Mouse (Mus musculus): Measurements from ENCODE around the gene Itgb2.

Gene Itgb2

GRCm38 (mm10) chr10:77530140-77530539 is at the start of gene Itgb2:
Gene Itgb2 (plus strand): TSS chr10:77530252.
- peak; percentile 53 for DNase-seq

- DNase-seq: no peak
Measured at GRCm38 (mm10) chr10:77481814-77482213, 48.2 kb upstream of the Itgb2 start.

GRCm38 (mm10) chr10:77484205-77484935 is 45.7 kb upstream of the Itgb2 start:
- DNase-seq: peak; percentile 88

- no peak for DNase-seq
Measured at GRCm38 (mm10) chr10:77485786-77486185, 44.3 kb upstream of the Itgb2 start.

- no peak for DNase-seq
Measured at GRCm38 (mm10) chr10:77488168-77488567, 41.9 kb upstream of the Itgb2 start.

GRCm38 (mm10) chr10:77491585-77491984 is 38.5 kb upstream of the Itgb2 start:
- no peak for DNase-seq

- DNase-seq: no peak
Measured at GRCm38 (mm10) chr10:77492885-77493284, 37.2 kb upstream of the Itgb2 start.

GRCm38 (mm10) chr10:77497185-77497584 is 32.9 kb upstream of the Itgb2 start:
- no peak for DNase-seq

- peak; percentile 47 for DNase-seq
Measured at GRCm38 (mm10) chr10:77498254-77498653, 31.8 kb upstream of the Itgb2 start.

- DNase-seq: no peak
Measured at GRCm38 (mm10) chr10:77500636-77501035, 29.4 kb upstream of the Itgb2 start.

GRCm38 (mm10) chr10:77502967-77503922 is 26.8 kb upstream of the Itgb2 start:
- no peak for DNase-seq

- DNase-seq: peak; percentile 40
Measured at GRCm38 (mm10) chr10:77504143-77504542, 25.9 kb upstream of the Itgb2 start.

GRCm38 (mm10) chr10:77506526-77506925 is 23.5 kb upstream of the Itgb2 start:
- DNase-seq: no peak

GRCm38 (mm10) chr10:77506961-77507577 is 23.0 kb upstream of the Itgb2 start:
- peak; percentile 57 for DNase-seq

GRCm38 (mm10) chr10:77507779-77508178 is 22.3 kb upstream of the Itgb2 start:
- no peak for DNase-seq

GRCm38 (mm10) chr10:77508744-77509143 is 21.3 kb upstream of the Itgb2 start:
- DNase-seq: no peak

- DNase-seq: peak; percentile 94
Measured at GRCm38 (mm10) chr10:77509403-77510187, 20.5 kb upstream of the Itgb2 start.

GRCm38 (mm10) chr10:77510225-77510982 is 19.6 kb upstream of the Itgb2 start:
- no peak for DNase-seq

GRCm38 (mm10) chr10:77515385-77516348 is 14.4 kb upstream of the Itgb2 start, which contains the start of gene Fam207a:
Gene Fam207a (minus strand): TSS chr10:77515785.
- peak; percentile 95 for DNase-seq

- no peak for DNase-seq
Measured at GRCm38 (mm10) chr10:77516379-77516951, 13.6 kb upstream of the Itgb2 start.
